Mouse (Mus musculus) small intestine, adult 2 months (tissue): ENCODE results near the gene Fcgr3. TPM values are rescaled to one million over a fixed set of nuclear protein-coding genes. Genes with fewer than 3 reads are reported as not detected.

Experiments used
- H3K27ac ChIP-seq: fragments of 200-500 bp; 2 replicates; pipeline ENCODE4 v1.5.1; 2012; ENCODE audit warnings: low read depth, low read length, control low read depth, inconsistent platforms; ENCODE audit not compliant: insufficient read depth
- H3K27me3 ChIP-seq: fragments of 200-500 bp; 2 replicates; pipeline ENCODE4 v1.6.1; 2012; ENCODE audit warnings: mild to moderate bottlenecking, moderate library complexity, low read length, inconsistent platforms; ENCODE audit not compliant: control insufficient read depth, insufficient read depth
- H3K36me3 ChIP-seq: fragments of 200-500 bp; 2 replicates; pipeline ENCODE4 v1.6.1; 2012; ENCODE audit warnings: mild to moderate bottlenecking, low read length, control low read depth, inconsistent platforms; ENCODE audit not compliant: control insufficient read depth, insufficient read depth
- H3K4me1 ChIP-seq: fragments of 200-500 bp; 2 replicates; pipeline ENCODE4 v1.6.1; 2012; ENCODE audit warnings: low read length, inconsistent platforms, mixed read lengths; ENCODE audit not compliant: control insufficient read depth, insufficient read depth, insufficient read length
- H3K4me3 ChIP-seq: fragments of 200-500 bp; 2 replicates; pipeline ENCODE4 v1.5.1; 2012; ENCODE audit warnings: low read depth, mild to moderate bottlenecking, control low read depth, inconsistent platforms, low read length, moderate library complexity
- CTCF ChIP-seq: fragments of 200-500 bp; IDR thresholded peaks from 2 replicates; pipeline ENCODE4 v1.5.1; 2012; ENCODE audit warnings: low read depth, mild to moderate bottlenecking, control low read depth, inconsistent platforms, low read length, moderate library complexity, mixed read lengths; ENCODE audit not compliant: insufficient replicate concordance, insufficient read length; ENCODE audit errors: extremely low read depth
- POLR2A ChIP-seq: fragments of 200-500 bp; IDR thresholded peaks from 2 replicates; pipeline ENCODE4 v1.6.1; 2012; ENCODE audit warnings: low read depth, mild to moderate bottlenecking, control low read depth, inconsistent platforms, low read length, moderate library complexity
- WGBS: fragments of 180-500 bp; shearing (Covaris S2); methylation state at CpG from one replicate; pipeline ENCODE4 v1.1.7; 2018; 5-methylcytosine and 5-hydroxymethylcytosine counted together
- polyA plus RNA-seq: library from polyadenylated mRNA; depleted of rRNA; stranded (reverse); fragments of >200 nt; gene quantifications from 2 replicates; pipeline ENCODE4 v1.2.3, GENCODE M21; 2012; rRNA removed

Fcgr3 gene
- polyA plus RNA-seq, 1 experiment, result 4.9 TPM

DNA sequence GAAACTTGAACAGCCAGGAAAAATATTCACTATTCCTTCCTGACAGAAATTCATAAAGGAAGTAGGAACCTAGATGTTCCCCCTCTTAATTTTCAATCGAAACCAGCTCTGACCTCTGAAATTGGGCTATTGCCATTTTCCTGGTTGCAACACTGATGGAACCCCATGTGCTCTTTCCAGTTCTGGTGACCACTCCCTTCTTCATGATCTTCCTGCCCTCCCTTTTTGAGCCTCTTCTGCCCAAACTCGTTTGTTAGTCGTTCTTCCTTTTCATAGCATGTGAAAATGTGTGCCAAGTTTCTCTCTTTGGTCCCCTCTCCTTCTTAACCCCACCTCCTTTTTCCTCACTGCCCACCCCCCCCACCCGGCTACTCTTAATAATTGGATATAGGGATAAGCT lies 53.0 kb downstream of the Fcgr3 start:
- Histone ChIP-seq H3K4me1 (no peaks in the 10 kb centered on the region), H3K27me3 (no peaks in the 10 kb centered on the region), H3K4me3 (no peak overlapping the region), H3K27ac (no peak overlapping the region), H3K36me3 (no peaks in the 10 kb centered on the region)
- TF ChIP-seq POLR2A (no peak), CTCF (no peak)
- WGBS, result 62% methylated on average over 4 of the region's 4 CpGs

DNA sequence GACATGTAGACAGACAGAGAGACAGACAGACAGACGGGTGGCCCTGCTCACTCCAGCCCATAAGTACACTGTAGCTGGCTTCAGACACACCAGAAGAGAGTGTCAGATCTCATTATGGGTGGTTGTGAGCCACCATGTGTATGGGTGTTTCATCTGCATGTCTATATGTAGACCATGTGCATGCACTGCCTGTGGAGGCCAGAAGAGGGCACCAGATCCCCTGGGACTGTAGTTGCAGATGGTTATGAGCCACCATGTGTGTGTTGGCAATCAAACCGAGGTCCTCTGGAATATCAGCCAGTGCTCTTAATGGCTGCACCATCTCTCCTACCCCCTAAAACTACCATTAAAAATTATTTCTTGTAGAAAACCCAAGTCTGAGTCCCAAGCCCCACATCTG lies 57.8 kb downstream of the Fcgr3 start:
- Histone ChIP-seq H3K36me3 (no peaks in the 10 kb centered on the region), H3K27me3 (no peaks in the 10 kb centered on the region), H3K27ac (no peak overlapping the region), H3K4me3 (no peak overlapping the region), H3K4me1 (no peaks in the 10 kb centered on the region)
- 91% methylated on average over 2 of the region's 2 CpGs for WGBS
- TF ChIP-seq CTCF (no peak), POLR2A (no peak)

DNA sequence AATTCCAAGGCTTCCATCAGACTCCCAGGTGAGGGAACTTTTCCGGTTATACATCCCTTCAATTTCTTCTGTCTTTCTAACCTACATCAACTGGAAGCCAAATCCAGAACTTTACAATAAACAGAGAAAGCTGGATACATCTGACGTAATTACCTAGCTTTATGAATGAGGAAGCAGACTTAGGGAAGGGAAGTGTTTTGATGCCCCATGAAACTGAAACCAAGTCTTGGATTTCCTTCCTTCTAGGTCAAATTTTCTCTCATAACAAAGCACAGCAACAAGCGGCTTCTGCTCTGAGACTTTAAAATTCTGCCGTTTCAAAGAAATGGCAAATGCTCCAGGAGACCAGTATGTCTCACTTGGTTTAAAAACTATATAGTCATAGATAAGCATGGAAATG lies 58.4 kb downstream of the Fcgr3 start:
- no peak for TF ChIP-seq CTCF
- TF ChIP-seq POLR2A, result no peak
- no peak overlapping the region for H3K27ac ChIP-seq
- no peaks in the 10 kb centered on the region for H3K36me3 ChIP-seq
- H3K4me3 ChIP-seq, result no peak overlapping the region
- no peaks in the 10 kb centered on the region for H3K27me3 ChIP-seq
- no peaks in the 10 kb centered on the region for H3K4me1 ChIP-seq
- 66% methylated on average over 4 of the region's 4 CpGs for WGBS

DNA sequence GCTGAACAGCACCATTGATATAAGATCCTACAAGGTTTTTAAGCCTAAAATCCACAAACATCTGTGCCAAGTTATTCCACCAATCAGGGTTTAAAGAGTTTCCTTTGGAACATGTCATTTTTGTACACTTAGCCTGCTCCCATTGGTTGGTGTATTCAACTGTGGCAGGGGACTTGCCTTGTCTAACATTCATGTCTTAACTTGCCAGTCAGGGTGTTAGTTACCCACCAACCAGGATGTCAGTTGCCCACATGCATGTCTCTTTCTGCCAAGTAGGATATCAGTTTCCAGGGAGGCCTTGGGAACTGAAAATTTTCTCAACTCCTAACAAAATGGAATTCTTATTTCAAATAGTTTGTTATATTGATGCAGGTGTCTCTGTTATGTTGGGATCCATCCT lies 59.1 kb downstream of the Fcgr3 start:
- Histone ChIP-seq H3K4me3 (no peak overlapping the region), H3K4me1 (no peaks in the 10 kb centered on the region), H3K27ac (no peak overlapping the region), H3K27me3 (no peaks in the 10 kb centered on the region), H3K36me3 (no peaks in the 10 kb centered on the region)
- no peak for TF ChIP-seq CTCF

DNA sequence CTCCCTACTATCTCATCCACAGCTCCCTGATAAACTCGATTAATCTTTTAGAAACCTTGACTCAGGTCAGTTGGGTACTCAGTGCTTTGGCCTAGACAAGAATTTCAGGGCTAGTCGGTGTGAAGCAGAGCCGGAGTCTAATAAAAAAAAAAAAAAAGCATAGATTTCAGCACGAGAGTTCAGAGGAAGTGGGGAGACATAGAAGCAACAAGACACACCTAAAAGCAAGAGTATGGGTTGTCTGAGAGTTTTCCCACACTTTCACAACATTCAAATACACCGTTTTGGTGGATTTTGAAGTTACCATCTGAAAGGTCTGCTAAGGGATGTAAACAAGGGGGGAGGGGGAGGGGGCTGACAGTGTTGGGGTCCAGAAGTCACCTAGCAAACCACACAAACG lies 59.7 kb downstream of the Fcgr3 start:
- TF ChIP-seq CTCF (no peak), POLR2A (no peak)
- H3K4me3 ChIP-seq, result no peak overlapping the region
- H3K27me3 ChIP-seq, result no peaks in the 10 kb centered on the region
- 65% methylated on average over 6 of the region's 6 CpGs for WGBS
- no peaks in the 10 kb centered on the region for H3K36me3 ChIP-seq
- H3K4me1 ChIP-seq, result no peaks in the 10 kb centered on the region
- no peak overlapping the region for H3K27ac ChIP-seq

Other genes with a start within 250 kb of the Fcgr3 start
- 4.4 and 8.4 TPM in 2 replicates for gene Atf6, start 197.2 kb downstream of the Fcgr3 start, polyA plus RNA-seq
- gene Gm26620, start 179.9 kb downstream of the Fcgr3 start, polyA plus RNA-seq, result 1.1 and 1.5 TPM in 2 replicates
- gene Dusp12, start 179.4 kb downstream of the Fcgr3 start, polyA plus RNA-seq, result 5.5 and 8.0 TPM in 2 replicates
- 0.61 and 0.89 TPM in 2 replicates for gene Fcrlb, start 152.0 kb downstream of the Fcgr3 start, polyA plus RNA-seq
- gene Fcrla, start 137.4 kb downstream of the Fcgr3 start, polyA plus RNA-seq, result 1.8 and 4.2 TPM in 2 replicates
- 3.6 and 4.3 TPM in 2 replicates for gene Fcgr2b, start 88.4 kb downstream of the Fcgr3 start, polyA plus RNA-seq
- gene Fcgr4, start 46.0 kb downstream of the Fcgr3 start, polyA plus RNA-seq, result 2.5 and 2.8 TPM in 2 replicates
- gene Cfap126, start 49.0 kb upstream of the Fcgr3 start, polyA plus RNA-seq, result 0.96 and 1.2 TPM in 2 replicates
- gene Sdhc, start 85.7 kb upstream of the Fcgr3 start, polyA plus RNA-seq, result 120 and 226 TPM in 2 replicates
- 0.28 and 0.66 TPM in 2 replicates for gene Mpz, start 85.8 kb upstream of the Fcgr3 start, polyA plus RNA-seq
- gene Pcp4l1, start 131.3 kb upstream of the Fcgr3 start, polyA plus RNA-seq, result 10.9 and 13.9 TPM in 2 replicates
- 18.5 and 28.9 TPM in 2 replicates for gene Nr1i3, start 149.0 kb upstream of the Fcgr3 start, polyA plus RNA-seq
- 17.0 and 21.2 TPM in 2 replicates for gene Tomm40l, start 157.6 kb upstream of the Fcgr3 start, polyA plus RNA-seq
- 0.94 TPM in 1 of 2 replicates, not detected in the other for gene Apoa2, start 160.1 kb upstream of the Fcgr3 start, polyA plus RNA-seq
- gene Fcer1g, start 169.4 kb upstream of the Fcgr3 start, polyA plus RNA-seq, result 36.9 and 46.7 TPM in 2 replicates
- 1.5 and 2.6 TPM in 2 replicates for gene Adamts4, start 185.5 kb upstream of the Fcgr3 start, polyA plus RNA-seq
- 79.8 and 116 TPM in 2 replicates for gene Ndufs2, start 186.5 kb upstream of the Fcgr3 start, polyA plus RNA-seq
- gene B4galt3, start 205.4 kb upstream of the Fcgr3 start, polyA plus RNA-seq, result 38.5 and 78.5 TPM in 2 replicates
- 15.4 and 23.4 TPM in 2 replicates for gene Ppox, start 216.3 kb upstream of the Fcgr3 start, polyA plus RNA-seq
- gene Usp21, start 223.1 kb upstream of the Fcgr3 start, polyA plus RNA-seq, result 18.3 and 30.2 TPM in 2 replicates
- gene Ufc1, start 230.1 kb upstream of the Fcgr3 start, polyA plus RNA-seq, result 6.3 and 10.8 TPM in 2 replicates